Mouse (Mus musculus) mature B cell (primary cell): Measurements from ENCODE around the gene H2-Eb2.

Experiments used
- in situ Hi-C: fragments of 300-500 bp; cut with MboI; formaldehyde crosslinking; loops from 2 replicates; pipeline ENCODE4 v1.14.3; 2019

Gene H2-Eb2

DNA sequence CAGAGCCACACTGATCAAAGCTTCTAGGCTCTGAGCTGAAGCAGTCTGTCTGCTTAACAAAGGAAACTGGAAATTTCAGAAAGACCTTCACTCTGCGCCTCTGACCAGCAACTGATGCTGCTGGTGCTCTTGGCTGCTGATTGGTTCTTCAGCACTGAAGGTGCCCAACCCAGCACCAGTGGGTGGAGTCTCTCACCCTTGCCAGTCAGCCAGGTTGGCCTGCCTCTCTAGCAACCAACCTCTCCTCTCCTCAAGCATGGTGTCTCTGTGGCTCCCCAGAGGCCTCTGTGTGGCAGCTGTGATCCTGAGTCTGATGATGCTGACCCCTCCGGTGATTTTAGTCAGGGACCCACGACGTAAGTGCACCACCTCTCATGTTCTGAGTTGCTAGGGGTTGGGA is at the start of gene H2-Eb2:
Gene H2-Eb2, plus strand, starts transcription at position 230 of the 400 bp plus-strand sequence.
- in situ Hi-C loops: no loop called here

DNA sequence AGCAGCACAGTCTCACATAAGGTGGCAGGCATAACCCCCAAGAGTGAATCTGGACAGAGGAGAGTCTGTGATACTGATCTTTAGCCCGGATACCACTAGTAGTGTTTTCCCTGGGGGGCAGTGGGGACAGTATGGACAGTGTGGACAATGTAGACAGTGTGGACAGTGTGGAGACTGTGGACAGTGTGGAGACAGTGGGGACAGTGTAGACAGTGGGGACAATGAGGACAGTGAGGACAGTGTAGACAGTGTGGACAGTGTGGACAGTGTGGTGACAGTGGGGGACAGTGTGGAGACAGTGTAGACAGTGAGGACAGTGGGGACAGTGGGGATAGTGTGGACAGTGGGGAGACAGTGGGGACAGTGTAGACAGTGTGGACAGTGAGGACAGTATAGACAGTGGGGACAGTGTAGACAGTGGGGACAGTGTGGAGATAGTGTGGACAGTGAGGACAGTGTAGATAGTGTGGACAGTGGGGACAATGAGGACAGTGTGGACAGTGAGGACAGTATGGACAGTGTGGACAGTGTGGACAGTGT is 44.9 kb upstream of the H2-Eb2 start:
- in situ Hi-C loops: no loop called here

DNA sequence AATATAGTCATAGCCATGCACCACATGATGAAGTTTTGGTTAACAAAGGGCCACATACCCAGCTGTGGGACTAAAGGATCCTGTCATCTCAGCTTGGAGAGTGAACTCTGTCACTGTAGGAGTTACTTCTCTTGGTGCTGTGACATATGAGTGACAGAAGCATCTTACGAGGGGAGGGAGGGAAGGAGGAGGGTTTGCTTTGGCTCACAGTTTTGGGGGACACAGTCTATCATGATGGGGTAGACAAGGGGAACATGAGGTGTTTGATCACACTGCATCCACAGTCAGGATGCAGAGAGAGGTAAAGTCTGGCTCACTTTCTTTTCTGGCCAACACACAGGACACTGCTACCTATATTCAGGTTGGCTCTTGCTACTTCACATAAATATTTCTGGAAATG is 43.6 kb upstream of the H2-Eb2 start:
- in situ Hi-C loops: no loop called here

DNA sequence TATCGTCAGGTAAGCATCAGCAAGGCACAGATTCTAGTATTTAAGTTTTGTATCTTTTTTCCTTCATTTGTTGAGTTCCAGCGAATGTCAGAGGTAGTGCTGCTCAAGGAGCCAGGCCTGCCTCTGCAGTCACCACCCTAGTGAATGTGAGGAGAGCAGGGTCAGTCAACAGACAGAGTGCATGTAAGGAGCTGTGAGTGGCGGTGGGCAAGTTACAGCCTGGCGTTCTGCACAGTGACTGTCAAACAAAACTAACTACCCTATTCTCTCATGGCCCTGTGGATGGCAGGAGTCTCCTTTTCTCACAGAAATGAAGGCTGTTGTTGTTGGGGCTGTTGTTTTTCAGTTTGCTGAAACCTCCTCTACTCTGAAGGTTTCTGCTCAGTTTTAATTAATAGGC is 40.1 kb upstream of the H2-Eb2 start:
- in situ Hi-C loops: no loop called here

DNA sequence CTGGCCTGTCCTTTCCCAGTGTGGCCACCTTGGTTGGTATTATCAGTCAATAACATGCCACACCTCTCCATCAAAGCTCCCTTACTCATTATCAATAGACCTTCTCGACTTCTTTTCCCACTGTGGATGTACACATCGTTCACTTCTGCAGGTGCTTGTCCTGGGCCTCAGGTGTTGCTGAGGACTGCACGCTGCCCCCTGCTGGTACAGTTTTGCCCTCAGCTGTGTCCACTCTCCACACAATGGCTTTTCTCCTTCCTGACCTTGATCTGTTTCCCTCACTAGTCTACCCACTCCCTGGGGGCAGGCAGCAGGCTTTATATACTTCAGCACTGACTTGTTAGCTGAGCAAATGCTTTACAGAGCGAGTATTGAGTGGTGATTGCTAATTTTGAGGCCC is 39.6 kb upstream of the H2-Eb2 start:
- in situ Hi-C loops: no loop called here

DNA sequence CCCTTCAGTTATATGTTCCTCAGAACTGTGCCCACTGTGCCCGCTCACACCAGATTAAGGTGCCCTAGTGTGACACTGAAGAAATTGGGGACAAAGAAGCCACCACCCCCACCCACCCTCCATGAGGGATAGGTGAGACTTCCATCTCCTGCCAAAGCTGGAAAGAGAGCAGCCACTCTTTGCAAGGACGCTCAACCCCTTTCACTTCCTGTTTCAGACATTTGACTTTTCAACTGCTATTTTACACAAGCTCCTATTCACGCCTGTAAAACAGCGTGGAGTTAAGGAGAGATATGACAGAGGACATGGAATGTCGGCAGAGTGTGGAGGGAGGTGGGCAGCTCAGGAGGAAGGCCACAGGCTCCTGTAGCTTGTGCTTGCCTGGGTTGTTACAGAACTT is 39.0 kb upstream of the H2-Eb2 start:
- in situ Hi-C loops: no loop called here

DNA sequence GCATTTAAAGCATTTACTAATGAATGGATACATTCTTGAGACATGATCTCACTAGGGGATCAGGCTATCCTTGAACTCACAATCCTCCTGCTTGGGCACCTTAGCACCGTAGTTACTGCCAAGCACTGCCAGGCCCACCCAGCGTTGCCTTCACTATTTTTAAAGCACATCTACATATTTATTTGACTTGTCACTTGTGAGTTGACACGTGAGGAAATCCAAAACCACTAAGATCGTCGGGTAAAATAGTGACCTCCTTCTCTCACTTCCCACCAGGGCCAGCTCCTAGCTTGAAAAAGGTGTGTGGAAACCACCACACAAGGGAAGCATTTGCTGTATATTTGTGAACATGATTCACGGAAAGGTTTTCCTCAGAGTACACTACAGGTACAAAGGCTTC is 38.5 kb upstream of the H2-Eb2 start:
- in situ Hi-C loops: no loop called here

DNA sequence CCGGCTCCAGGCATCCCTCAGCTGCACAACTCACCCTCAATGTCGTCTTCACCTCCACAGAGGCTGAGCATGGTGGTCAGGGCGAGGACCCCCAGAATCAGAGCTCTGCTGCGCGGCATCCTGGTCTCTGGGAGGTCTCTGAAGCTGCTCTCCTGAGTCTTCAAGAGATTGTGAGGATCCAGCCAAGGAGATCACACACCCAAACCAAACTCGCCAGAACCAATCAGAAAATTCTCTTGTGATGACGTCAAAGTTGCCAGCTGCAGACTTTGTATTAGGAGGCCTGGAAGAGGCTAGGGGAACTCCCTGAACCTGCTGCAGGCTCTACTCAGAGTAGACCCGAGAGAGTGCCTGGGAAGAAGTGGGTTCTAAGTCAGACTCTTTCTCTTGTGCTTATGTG is 37.8 kb upstream of the H2-Eb2 start, which contains the start of gene H2-Aa:
Gene H2-Aa, minus strand, starts transcription at position 176 of the 400 bp plus-strand sequence.
- in situ Hi-C loops: no loop called here

DNA sequence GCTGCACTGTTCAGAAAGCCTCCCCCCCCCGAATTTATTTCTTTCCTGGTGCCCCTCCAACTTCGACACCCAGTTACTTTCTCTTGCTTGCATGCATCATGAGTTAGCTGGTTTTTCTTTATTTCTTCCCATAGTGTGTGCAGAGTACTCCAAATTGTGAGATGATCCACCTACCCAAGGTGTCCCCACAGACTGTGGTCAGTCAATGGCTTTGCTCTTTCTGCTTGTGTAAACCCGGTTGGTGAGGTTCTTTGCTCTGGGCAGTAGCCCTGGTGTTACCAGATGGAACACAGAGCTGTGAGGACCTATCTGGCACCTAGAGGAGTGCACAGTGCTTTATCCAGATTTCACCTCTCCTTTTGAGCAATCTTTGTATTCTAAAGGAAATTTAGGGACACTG is 37.3 kb upstream of the H2-Eb2 start:
- in situ Hi-C loops: no loop called here

DNA sequence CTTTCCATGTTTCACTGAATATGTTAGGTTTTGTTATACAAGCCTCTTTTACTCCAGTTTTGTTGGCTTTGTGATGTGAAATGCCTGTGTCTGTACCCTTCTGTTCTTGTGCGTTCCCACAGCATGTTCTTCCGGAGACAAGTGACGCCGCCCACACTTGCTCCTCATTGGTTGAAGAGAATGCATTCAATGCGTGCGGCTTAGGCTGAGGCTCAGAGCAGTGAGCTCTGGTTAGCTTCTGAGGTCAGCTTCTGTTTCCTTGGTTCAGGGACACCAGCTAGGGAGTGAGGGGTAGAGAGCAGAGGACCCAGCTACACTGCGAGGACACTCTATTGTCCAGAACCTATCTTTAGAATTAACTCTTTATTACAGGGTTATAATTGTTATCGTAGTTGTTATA is 33.9 kb upstream of the H2-Eb2 start:
- in situ Hi-C loops: no loop called here

DNA sequence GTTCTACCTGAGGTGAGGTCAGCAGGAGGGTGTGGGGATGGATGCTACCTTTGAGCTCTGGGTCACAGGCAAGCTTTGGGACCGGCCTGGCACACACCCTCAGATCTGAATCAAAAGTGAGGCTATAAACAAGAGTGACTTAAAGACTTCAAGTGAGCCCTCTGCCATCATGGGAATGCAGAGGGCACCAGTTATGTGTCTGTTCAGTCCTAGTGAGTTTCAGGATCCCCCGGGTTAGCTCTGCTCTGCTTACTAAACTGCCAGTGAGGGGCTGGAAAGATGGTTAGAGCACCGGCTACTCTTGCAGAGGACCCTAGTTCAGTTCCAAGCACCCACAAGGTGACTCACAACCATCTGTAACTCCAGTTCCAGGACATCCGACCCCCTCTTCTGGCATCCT is 32.9 kb upstream of the H2-Eb2 start:
- in situ Hi-C loops: no loop called here

DNA sequence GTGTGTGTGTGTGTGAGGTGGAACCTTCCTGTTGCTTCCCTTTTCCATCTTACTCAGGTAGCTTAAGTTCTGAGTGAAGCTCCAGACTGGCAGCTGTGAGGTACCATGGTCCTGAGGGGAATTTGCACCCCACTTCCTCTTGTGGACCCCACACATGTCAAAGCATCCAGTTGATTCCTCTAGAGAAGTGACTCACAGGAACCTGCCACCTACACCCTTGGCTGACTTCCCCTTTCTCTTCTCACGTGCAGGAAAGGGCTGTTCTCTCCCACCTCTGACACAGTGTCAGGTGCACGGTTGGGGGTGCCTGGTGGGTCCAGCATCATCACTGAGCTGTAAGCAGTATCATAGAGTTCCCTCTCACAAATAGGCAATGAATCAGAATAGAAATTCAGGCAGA is 31.9 kb upstream of the H2-Eb2 start:
- in situ Hi-C loops: no loop called here

DNA sequence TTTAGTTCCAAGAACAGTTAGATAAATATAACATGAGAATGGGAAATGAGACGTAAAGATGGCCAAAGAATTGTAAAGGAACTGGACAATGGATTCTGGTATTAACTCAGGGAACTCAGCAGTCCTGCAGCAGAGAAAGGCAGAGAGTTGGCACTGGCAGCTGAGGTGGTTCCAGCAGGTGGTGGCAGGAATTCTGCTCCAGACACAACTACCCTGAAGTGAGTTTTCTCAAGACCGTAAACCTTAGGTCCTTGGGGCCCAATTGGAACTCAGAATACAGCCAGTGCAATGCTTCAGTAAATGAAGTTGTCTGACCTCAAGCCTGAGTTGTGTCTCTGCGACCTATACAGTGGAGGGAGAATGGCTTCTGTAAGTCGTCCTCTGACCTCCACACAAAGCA is 31.2 kb upstream of the H2-Eb2 start:
- in situ Hi-C loops: no loop called here

DNA sequence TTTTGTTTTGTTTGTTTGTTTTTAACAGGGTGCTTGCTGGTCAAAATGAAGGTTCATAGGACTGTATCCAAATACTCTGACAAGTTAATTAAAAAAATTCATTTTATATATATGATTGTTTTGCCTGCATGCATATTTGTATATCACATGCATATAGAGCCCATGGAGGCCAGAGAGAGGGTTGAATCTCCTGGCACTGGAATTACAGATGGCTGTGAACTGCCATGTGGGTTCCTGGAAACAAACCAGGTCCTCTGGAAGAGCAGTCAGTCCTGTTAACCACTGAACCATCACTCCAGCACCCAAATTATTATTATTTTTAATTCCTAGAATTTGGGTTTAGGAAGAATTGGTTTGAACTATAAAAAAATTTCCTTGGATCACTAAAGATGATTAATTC is 30.2 kb upstream of the H2-Eb2 start:
- in situ Hi-C loops: no loop called here

DNA sequence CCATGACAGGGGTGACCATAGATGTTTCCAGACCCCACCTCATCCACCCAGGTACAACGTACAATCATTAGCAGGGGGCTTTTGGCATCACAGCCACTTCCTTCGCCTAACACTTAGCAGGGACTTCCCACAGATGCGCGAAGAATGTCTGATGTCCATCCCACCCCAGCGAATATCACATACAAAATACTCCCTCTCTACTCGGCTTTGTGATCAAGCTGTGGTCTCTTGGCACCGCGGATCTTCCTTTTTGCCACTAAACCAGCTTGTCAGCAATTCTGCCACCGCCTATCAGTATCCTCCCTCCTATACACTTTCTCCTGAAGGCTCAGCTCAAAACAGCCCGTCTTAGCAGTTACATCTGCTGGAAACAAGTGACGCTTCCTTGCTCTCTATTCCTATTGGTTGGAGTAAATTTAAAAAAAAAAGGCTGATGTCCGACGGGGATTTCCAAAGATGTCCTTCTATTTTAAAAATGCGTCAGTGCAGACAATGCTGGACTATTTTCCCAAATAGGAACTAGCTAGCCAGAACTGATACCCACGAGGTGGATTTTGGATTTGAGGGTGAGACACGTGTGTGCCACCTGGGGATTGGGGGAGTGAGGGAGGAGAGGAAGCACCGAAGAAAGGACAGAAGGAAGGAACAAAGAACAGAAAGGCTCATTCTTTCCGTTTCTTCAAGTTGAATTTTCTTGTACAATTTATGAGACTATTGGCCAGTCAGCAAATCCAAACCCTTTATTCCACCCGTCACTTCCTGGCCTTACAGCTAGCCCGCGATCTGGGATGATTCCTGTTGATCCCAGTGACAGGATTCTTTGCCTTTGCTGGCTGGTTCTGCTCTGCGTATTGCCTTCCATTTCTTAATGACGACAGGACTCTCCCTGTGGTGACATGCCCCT is 29.3 kb upstream of the H2-Eb2 start:
- in situ Hi-C loops: no loop called here

DNA sequence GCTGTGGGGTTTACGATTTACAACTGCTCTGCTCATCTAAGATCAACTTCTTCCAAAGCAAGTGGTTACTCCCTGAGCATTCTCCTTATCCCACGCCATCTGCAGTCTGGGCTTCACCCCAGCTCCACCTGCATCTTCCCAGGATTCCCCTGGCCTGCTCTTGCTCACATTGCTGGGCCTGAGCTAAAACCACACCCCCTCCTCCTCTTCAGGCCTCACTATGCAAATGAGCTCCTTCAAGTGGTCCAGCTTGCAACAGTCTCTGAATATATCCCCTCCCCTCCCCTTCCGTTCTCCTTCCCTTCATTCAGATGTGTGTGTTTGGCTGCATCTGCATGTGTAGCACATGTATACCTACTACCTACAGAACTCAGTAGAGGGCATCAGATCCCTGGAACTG is 26.1 kb upstream of the H2-Eb2 start:
- in situ Hi-C loops: no loop called here

DNA sequence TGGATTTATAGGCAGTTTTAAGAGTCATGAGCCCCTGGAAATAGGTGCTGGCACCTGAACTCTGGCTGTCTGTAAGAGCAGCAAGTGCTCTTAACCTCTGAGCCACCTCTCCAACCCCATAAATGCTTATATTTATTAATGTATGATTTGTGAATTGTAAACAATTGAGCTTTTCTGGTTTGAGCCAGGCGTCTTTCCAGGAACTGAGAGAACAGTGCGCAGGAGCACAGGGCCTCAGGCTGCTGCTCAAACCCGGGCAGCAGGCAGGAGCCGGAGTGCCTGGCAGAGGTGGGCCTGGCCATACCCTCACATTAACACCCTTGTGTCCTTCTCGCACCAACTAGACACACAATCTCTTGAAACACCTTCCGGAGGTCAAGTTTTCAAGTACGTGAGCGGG is 25.4 kb upstream of the H2-Eb2 start:
- in situ Hi-C loops: no loop called here

DNA sequence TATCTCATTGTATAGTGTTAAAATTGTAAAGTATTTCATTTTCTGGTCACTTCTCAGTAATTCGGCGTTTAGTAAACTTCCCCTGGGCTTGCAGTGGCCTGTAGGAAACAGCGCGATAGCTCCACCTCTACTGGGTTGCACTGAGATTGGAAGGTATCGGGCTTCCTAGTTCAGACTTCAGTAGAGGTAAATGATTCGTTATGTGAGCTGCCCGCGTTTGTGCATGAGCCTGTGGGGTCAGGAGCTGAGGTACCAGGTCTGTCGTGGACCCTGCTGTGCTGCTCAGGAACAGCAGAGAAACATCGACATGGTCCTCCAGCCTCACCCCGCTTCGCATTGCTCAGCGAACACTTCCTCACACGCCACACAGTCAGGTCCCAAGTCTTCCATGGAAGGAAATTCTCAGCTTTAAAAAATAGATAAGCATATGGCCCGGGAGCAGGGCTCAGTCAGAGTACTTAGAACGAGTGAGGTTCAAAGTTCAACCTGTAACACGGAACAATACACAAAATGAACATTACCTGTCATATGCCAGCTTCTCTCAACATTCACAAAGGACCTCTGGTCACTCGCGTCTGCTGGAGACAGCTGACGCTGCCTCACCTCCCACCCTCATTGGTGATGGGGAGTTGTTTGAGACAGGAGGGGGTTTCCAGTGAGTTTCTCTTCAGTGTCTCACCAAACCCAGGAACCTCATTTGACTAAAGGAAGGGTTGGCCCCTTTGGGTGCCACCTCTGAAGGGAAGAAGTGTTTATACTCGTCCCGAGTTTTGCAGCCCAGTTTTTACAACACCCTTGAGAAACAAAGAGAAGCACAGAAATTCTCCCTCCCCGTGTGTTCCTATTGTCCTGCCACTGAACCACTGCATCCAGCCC is 24.5 kb upstream of the H2-Eb2 start:
- in situ Hi-C loops: no loop called here

DNA sequence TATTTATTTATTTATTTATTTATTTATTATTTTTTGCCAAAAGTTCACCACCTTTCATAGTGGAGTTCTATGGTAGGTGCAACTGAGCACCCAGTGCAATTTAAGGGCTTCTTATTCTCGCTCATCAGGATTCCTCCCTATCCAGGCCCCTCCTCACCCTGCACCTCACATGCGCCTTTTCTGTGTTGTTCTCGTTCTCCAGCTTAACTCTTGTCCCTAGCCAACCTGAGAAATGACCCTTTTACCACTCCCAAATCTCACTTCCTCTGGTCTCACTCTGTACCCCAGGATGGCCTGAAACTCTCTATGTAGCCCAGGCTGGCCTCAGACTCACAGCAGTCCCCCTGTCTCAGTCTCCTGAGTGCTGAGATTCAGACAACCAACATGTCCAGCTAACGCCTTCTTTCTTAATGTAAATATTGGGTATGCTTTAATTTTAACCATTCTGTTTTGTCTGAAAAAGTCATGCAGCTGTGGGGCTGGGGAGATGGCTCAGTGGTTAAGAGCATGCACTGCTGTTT is 23.7 kb upstream of the H2-Eb2 start:
- in situ Hi-C loops: no loop called here

DNA sequence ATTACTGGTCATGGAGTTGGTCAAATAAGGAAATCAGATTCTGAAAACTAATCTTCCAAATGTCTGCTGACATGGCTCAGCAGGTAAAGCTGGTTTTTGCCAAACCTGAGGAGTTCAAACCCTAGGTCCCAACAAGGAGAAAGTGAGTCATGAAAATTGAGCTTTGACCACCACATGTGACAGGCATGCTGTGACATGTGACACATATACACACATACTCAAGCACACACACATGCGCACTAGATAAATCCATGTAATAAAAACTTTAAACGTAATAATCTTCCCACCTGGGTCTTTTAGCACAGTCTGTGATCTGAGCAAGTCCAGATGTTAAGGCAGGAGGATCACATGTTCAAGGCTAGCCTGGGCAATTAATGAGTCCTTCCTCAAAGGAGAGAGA is 21.7 kb upstream of the H2-Eb2 start:
- in situ Hi-C loops: no loop called here

DNA sequence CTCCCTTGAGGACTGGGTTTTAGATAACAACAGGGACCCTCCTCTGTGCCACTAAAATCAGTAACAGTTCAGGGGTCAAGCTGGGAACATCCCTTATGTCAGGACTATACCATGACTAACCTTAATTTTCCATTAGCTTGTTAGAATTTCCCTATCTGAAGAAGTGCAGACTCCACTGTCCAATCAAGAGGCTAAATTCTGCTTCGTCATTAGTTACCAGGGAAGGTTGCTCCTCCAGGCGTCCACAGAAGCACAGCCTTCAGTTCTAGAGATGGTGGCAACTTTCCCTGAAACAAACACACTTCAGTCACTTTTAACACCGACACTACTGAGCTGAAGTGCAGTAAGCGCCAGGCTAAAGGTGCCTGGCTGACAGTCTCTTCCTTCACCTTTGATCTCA is 20.7 kb upstream of the H2-Eb2 start:
- in situ Hi-C loops: no loop called here

DNA sequence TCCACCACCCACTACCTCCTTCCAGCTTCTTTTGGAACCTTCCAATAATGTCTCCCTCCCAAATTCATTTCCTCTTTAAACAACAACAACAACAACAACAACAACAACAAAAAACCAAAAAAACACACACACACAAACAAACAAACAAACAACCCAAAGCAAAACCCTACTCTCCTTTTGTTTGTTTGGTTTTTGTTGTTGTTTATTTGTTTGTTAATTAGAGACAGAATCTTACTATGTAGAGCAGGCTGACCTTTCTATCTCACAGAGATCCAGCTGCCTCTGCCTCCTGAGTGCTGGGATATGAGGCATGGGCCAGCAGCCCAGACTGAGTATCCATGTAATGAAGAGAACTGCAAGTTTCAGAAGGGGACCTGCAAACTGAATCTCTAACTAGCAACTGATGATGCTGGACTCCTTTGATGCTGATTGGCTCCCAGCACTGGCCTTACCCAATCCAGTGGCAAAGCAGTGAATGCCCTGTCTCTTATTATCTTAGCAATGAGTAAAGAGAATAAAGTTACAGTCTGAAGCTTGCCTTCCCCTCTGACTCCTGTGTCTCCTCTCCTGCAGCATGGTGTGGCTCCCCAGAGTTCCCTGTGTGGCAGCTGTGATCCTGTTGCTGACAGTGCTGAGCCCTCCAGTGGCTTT is 20.0 kb upstream of the H2-Eb2 start, which contains the start of gene H2-Eb1:
Gene H2-Eb1, plus strand, starts transcription at position 488 of the 651 bp plus-strand sequence.
- in situ Hi-C loops: no loop called here
